ENCODE assay signal across 21 mouse cellular contexts in the genomic region with DNA sequence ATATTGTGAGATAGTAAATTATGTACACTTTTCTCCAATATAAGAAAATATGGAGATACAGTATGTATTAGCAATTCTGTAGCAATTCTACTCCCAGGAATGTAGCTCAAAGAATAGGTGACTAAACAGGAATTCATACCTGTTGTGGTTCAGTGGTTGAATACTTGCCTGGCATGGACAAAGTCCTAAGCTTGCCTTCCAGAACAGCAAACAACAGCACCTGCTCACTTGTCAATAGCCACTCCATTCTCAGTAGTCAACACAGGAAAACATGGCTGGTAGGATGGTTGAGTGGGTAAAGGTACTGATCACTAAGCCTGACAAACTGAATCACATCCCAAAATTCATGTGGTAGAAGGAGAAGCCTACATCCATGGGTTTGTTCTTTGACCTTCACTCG.
"Had no signal": no experiment of that assay in that cellular context is flagged by ENCODE, and none has a peak within 500 bp of the region (broad histone marks: within the 10 kb centered on the region; RNA-seq: fewer than 3 reads in every experiment).

No protein-coding gene starts in this region.

- H3K9me3 ChIP-seq: heart, embryonic 13.5 days; heart, embryonic 15.5 days; hindbrain, embryonic 13.5 days; hindbrain, embryonic 15.5 days; kidney, embryonic 15.5 days; limb, embryonic 13.5 days; limb, embryonic 15.5 days; liver, embryonic 13.5 days; liver, embryonic 15.5 days had no signal

- H3K27me3 ChIP-seq: heart, embryonic 13.5 days; heart, embryonic 15.5 days; hindbrain, embryonic 13.5 days; hindbrain, embryonic 15.5 days; kidney, embryonic 15.5 days; limb, embryonic 13.5 days; limb, embryonic 15.5 days; liver, embryonic 13.5 days; liver, embryonic 15.5 days had no signal

- H3K9ac ChIP-seq: forebrain, postnatal 0 days; heart, embryonic 13.5 days; heart, embryonic 15.5 days; hindbrain, embryonic 13.5 days; hindbrain, embryonic 15.5 days; kidney, embryonic 15.5 days; limb, embryonic 13.5 days; limb, embryonic 15.5 days; liver, embryonic 13.5 days; liver, embryonic 15.5 days had no signal

- H3K4me3 ChIP-seq: heart, embryonic 13.5 days; heart, embryonic 15.5 days; hindbrain, embryonic 13.5 days; hindbrain, embryonic 15.5 days; kidney, embryonic 15.5 days; limb, embryonic 13.5 days; limb, embryonic 15.5 days; liver, embryonic 13.5 days; liver, embryonic 15.5 days had no signal

- H3K27ac ChIP-seq: heart, embryonic 13.5 days; heart, embryonic 15.5 days; hindbrain, embryonic 13.5 days; hindbrain, embryonic 15.5 days; hindbrain, postnatal 0 days; kidney, embryonic 15.5 days; limb, embryonic 13.5 days; limb, embryonic 15.5 days; liver, embryonic 13.5 days; liver, embryonic 15.5 days had no signal

- H3K36me3 ChIP-seq: heart, embryonic 13.5 days; heart, embryonic 15.5 days; hindbrain, embryonic 13.5 days; hindbrain, embryonic 15.5 days; kidney, embryonic 15.5 days; limb, embryonic 13.5 days; limb, embryonic 15.5 days; liver, embryonic 13.5 days; liver, embryonic 15.5 days had no signal

- H3K4me1 ChIP-seq: hindbrain, embryonic 13.5 days; hindbrain, embryonic 15.5 days; kidney, embryonic 15.5 days; limb, embryonic 13.5 days; limb, embryonic 15.5 days; liver, embryonic 13.5 days had no signal

- DNase-seq: forebrain, postnatal 0 days; gastrocnemius, postnatal 14 days; gastrocnemius, postnatal 36 days; heart, adult 18-20 months; heart, postnatal 14 days; heart, postnatal 36 days; kidney, postnatal 10 days; layer of hippocampus, adult 9-11 months; layer of hippocampus, postnatal 36 days; left cerebral cortex, postnatal 4 days; liver, embryonic 13.5 days; lung, adult 18-20 months had no signal
